Mouse (Mus musculus): Measurements from ENCODE around the gene Vps50. TPM values are rescaled to one million over a fixed set of nuclear protein-coding genes. Genes with fewer than 3 reads are reported as not detected.

Gene Vps50
- polyA plus RNA-seq (2015; fragmentation: Nextera tagmentation; extraction: Ambion mirVana), result 19.7 and 24.0 TPM in 2 replicates

GRCm38 (mm10) chr6:3498162-3498848 is at the start of gene Vps50, which contains the start of gene Hepacam2:
Gene Vps50, plus strand, starts transcription at chr6:3498382.
Gene Hepacam2, minus strand, starts transcription at chr6:3498298.

Other genes starting within 250 kb of the Vps50 start
- 4.6 and 4.9 TPM in 2 replicates for gene Samd9l, start 98.8 kb upstream of the Vps50 start, polyA plus RNA-seq (2015; fragmentation: Nextera tagmentation; extraction: Ambion mirVana)
- gene Hepacam2, start 84 bp upstream of the Vps50 start, polyA plus RNA-seq (2015; fragmentation: Nextera tagmentation; extraction: Ambion mirVana), result 0.22 and 0.58 TPM in 2 replicates